Mouse (Mus musculus): Measurements from ENCODE around the gene Ccdc8.

DNA sequence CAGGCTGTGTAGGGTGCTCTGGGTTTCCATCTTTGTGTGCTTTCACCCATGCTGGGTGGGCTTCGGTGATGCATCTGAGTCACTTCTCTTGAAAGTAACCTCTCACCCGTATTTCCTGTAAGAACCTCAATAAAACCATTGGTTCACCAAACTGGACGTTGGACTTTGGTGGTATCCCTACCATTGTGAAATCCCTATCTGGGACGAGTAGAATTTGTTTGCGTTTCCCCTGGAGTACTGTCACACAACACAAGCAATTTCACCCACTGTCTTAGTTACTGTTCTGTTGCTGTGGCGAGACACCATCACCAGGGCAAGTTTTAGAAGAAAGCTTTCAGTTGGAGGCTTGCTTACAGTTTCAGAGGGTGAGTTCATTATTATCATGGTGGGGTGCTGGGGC lies 24.1 kb upstream of the Ccdc8 start:
- no peak for TF ChIP-seq CTCF (IDR thresholded peaks at IDR 0.05)
- TF ChIP-seq EP300 (IDR thresholded peaks at IDR 0.05): no peak
